Mouse (Mus musculus) heart, adult 2 months (tissue): ENCODE measurements around the gene Chrna9. TPM values are rescaled to one million over a fixed set of nuclear protein-coding genes. Genes with fewer than 3 reads are reported as not detected.

Source experiments
- DNase-seq, 2 experiments: peaks; one replicate each; pipeline ENCODE4 v3.0.0; 2021
- H3K27ac ChIP-seq: fragments of 200-600 bp; 2 replicates; pipeline ENCODE4 v1.8.1; 2022
- H3K27me3 ChIP-seq: fragments of 200-500 bp; 2 replicates; pipeline ENCODE4 v1.6.1; 2012; ENCODE audit warnings: mild to moderate bottlenecking, low read length, inconsistent platforms, mixed read lengths; ENCODE audit not compliant: control insufficient read depth, insufficient read depth
- H3K36me3 ChIP-seq: fragments of 200-500 bp; 2 replicates; pipeline ENCODE4 v1.6.1; 2012; ENCODE audit warnings: low read length, inconsistent platforms; ENCODE audit not compliant: control insufficient read depth, insufficient read depth
- H3K4me1 ChIP-seq: fragments of 200-500 bp; 2 replicates; pipeline ENCODE4 v1.6.1; 2011; ENCODE audit warnings: low read length; ENCODE audit not compliant: control insufficient read depth, insufficient read depth
- H3K4me3 ChIP-seq: fragments of 200-600 bp; 2 replicates; pipeline ENCODE4 v1.8.1; 2022
- H3K79me2 ChIP-seq: fragments of 200-500 bp; replicated peaks from 2 replicates; pipeline ENCODE4 v1.6.1; 2012; ENCODE audit warnings: mild to moderate bottlenecking, inconsistent platforms, low read length, moderate library complexity, mixed read lengths; ENCODE audit not compliant: control insufficient read depth, insufficient read depth
- H3K9ac ChIP-seq: fragments of 200-500 bp; 2 replicates; pipeline ENCODE4 v1.6.1; 2012; ENCODE audit warnings: low read depth, mild to moderate bottlenecking, control low read depth, inconsistent platforms, low read length, mixed read lengths
- CTCF ChIP-seq: fragments of 200-600 bp; IDR thresholded peaks from 2 replicates; pipeline ENCODE4 v1.8.1; 2022; ENCODE audit warnings: antibody characterized with exemption, mild to moderate bottlenecking, moderate library complexity
- EP300 ChIP-seq: fragments of 200-500 bp; IDR thresholded peaks from 2 replicates; pipeline ENCODE4 v1.6.1; 2011; ENCODE audit warnings: low read depth, low read length, control low read depth; ENCODE audit not compliant: insufficient read depth
- POLR2A ChIP-seq: fragments of 200-500 bp; IDR thresholded peaks from 2 replicates; pipeline ENCODE4 v1.6.1; 2011; ENCODE audit warnings: mild to moderate bottlenecking, low read depth, low read length, control low read depth; ENCODE audit not compliant: insufficient read depth
- WGBS: fragments of 180-500 bp; shearing (Covaris S2); methylation state at CpG from one replicate; pipeline ENCODE4 v1.1.7; 2018; 5-methylcytosine and 5-hydroxymethylcytosine counted together
- intact Hi-C: fragments of 180-260 bp; cut with DNase I; formaldehyde crosslinking; loops from one replicate; pipeline ENCODE4 v1.15.1; 2025
- polyA plus RNA-seq: library from polyadenylated mRNA; depleted of rRNA; stranded (reverse); fragments of >200 nt; gene quantifications from 2 replicates; pipeline ENCODE4 v1.2.3, GENCODE M21; 2012
- total RNA-seq, 2 experiments: library from RNA; stranded (reverse); gene quantifications; 2 replicates each; pipeline ENCODE4 v1.2.3; 2021

Gene Chrna9
- total and polyA plus RNA-seq, 3 experiments, result 0.18 to 0.52 TPM; not detected in 1

DNA sequence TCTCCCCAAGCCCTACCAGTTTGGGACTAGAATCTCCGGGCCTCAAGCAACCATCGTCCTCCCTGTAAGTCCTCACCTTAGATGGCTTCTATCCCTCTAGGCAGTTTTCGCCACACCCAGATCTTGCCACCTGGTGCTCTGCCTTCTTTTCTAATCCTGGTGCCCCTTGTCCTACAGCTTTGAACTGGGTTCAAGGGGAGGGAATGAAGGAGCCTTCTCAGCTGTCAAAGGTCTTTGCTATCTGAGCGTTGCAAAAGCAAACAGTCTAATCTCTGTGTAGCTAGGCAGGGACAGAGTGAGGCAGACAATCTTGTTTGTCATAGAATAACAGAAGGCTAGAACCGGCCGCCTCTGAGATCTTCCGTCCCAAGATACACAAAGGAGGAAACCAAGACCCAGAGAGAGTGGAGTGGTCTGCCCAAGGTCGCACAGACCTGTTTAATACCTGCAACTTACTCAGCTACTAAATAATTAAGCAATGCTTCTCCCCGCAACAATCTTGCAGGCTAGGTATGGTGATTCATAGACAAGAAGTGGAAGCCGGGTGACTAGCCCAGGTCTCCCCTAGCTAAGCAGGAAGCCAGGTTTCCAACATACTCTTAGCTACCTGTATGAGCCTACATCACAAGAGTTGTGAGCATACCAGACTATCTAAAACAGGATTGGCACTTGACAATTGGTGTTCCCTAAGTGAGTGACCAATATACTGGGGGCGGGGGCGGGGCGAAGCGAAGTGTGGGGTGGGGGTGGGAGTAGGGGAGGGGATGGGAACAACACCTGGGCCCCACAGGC, 69.6 kb downstream of the Chrna9 start, which contains the start of gene 9130230L23Rik:
Gene 9130230L23Rik, minus strand, starts transcription at position 152 of the 792 bp plus-strand sequence.
- Histone ChIP-seq H3K9ac (no peak within 1 kb of the TSS), H3K79me2 (no peaks in the 10 kb centered on the region), H3K27ac (no peak within 1 kb of the TSS), H3K4me1 (no peaks in the 10 kb centered on the region), H3K36me3 (no peaks in the 10 kb centered on the region), H3K27me3 (no peaks in the 10 kb centered on the region), H3K4me3 (no peak within 1 kb of the TSS)
- 47% methylated on average over 14 of the region's 14 CpGs for WGBS
- intact Hi-C loops, result no loop called here
- no peak for DNase-seq
- TF ChIP-seq EP300 (no peak), CTCF (no peak), POLR2A (no peak)

DNA sequence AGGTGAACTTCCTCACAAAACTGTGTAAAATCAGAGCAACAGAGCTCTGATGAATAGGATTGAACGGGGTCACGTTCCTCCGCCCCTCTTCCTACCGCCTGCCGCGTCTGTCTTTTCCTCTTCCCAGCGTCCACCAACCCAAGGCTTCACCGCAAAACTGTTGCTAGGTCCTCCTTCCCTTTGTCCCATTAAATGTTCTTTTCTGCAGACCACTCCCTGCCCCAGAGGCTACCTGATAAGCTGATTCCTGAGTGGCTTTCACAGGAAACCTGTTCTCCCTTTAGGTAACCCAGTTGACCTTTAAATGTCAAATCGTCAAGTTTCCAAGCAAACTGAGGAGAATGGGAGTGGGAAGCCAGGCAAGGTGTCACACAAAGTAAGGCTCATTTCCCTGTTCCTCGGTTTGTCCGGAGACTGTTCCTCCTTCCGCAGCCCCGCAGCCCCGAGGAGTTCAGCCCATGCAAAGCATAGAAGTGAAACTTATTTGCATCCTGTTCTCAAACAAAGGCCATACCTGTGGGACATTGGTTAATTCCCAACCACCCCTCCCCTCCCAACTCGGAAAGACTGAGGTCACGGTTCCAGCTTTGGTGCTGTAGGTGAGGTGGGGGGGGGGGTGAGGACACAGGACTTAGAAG, 70.4 kb downstream of the Chrna9 start:
- Histone ChIP-seq H3K4me3 (no peak overlapping the region), H3K79me2 (no peaks in the 10 kb centered on the region), H3K36me3 (no peaks in the 10 kb centered on the region), H3K9ac (no peak overlapping the region), H3K27ac (no peak overlapping the region), H3K27me3 (no peaks in the 10 kb centered on the region), H3K4me1 (no peaks in the 10 kb centered on the region)
- intact Hi-C loops, result no loop called here
- TF ChIP-seq EP300, result no peak
- no peak for TF ChIP-seq CTCF
- no peak for TF ChIP-seq POLR2A
- WGBS, result 35% methylated on average over 16 of the region's 16 CpGs
- no peak for DNase-seq

DNA sequence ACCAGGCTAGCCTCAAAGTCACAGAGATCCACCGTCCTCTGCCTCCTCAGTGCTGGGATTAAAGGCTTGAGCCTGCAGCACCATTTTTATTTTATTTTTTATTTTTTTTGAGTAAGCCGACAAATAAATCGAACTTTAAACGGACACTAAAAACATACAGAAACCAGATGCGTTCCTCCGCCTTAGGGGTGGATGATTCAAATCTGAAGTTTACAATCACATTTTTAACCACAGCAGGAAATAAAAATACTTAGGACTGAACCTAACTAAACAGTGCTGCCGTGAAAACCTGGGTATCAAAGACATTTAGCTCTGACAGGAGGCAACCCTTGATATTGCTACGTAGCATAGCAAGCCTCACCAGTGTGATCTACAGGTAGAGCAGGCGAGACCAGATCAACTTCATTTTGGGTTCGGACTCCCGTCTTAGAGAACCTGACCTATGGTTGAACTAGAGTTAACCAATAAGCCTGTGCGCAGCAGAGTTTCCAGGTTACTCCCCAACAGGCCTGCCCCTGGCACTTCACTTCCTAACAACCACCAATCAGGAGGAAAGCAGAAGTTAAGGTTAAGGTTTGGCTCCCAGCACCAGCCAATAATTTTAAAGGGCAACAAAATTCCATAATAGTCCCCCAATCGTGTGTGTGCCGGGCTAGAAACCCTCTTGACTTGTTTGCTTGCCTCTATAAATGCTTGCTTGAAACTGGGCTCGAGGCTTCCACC, 73.7 kb downstream of the Chrna9 start:
- H3K9ac ChIP-seq, result no peak overlapping the region
- no peak for DNase-seq
- H3K36me3 ChIP-seq, result no peaks in the 10 kb centered on the region
- no peak for TF ChIP-seq EP300
- no peak for TF ChIP-seq POLR2A
- TF ChIP-seq CTCF, result no peak
- WGBS, result 88% methylated on average over 15 of the region's 15 CpGs
- H3K79me2 ChIP-seq, result no peaks in the 10 kb centered on the region
- H3K27ac ChIP-seq, result no peak overlapping the region
- H3K4me3 ChIP-seq, result no peak overlapping the region
- H3K27me3 ChIP-seq, result no peaks in the 10 kb centered on the region
- intact Hi-C loops, result no loop called here
- H3K4me1 ChIP-seq, result no peaks in the 10 kb centered on the region

DNA sequence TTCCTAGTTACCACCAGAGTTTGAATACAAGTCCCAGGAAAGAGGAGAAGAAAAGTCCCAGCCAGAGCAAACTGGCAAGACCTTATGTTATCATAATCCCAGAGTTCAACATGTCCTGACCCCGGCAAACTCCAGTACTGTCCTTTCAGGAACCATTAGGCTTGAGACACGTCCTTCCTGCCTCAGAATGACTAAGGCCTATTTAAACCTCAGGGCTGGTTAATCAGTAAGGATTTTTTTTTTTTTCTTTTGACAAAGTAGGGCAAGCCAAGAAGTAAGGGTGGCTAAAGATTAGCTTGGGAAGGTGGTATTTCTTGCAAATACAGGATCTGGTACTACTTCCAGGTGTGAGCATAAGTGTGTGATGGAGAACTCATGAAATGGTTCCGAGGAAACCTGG, 79.3 kb downstream of the Chrna9 start:
- Histone ChIP-seq H3K27ac (no peak overlapping the region), H3K36me3 (no peaks in the 10 kb centered on the region), H3K4me3 (no peak overlapping the region), H3K79me2 (no peaks in the 10 kb centered on the region), H3K9ac (no peak overlapping the region), H3K4me1 (no peaks in the 10 kb centered on the region), H3K27me3 (no peaks in the 10 kb centered on the region)
- WGBS, result 57% methylated on average over 3 of the region's 3 CpGs
- no peak for DNase-seq
- intact Hi-C loops, result no loop called here
- TF ChIP-seq CTCF (no peak), POLR2A (no peak), EP300 (no peak)

DNA sequence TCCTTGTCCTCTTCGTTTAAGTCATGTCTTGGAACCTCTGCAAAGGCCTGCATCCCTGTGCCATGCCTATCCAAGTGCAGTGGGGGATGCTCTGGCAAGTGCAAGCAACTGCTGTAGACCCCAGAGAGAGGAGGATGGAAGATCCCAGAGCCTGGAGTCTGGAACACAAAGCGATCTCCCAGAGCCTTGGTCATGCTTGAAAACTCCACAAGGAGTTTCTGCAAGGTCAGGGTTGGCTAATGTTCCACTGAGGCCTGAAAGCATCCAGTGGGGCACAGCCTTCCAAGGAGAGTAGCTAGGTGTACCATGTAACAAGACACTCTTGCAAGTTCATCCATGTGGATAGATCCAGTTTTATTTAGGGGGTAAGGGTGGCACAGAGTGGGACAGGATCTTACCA, 79.7 kb downstream of the Chrna9 start:
- Histone ChIP-seq H3K27me3 (no peaks in the 10 kb centered on the region), H3K27ac (no peak overlapping the region), H3K36me3 (no peaks in the 10 kb centered on the region), H3K9ac (no peak overlapping the region), H3K79me2 (no peaks in the 10 kb centered on the region), H3K4me1 (no peaks in the 10 kb centered on the region), H3K4me3 (no peak overlapping the region)
- DNase-seq, result no peak
- 94% methylated on average over 2 of the region's 2 CpGs for WGBS
- TF ChIP-seq CTCF (no peak), POLR2A (no peak), EP300 (no peak)
- intact Hi-C loops, result no loop called here

DNA sequence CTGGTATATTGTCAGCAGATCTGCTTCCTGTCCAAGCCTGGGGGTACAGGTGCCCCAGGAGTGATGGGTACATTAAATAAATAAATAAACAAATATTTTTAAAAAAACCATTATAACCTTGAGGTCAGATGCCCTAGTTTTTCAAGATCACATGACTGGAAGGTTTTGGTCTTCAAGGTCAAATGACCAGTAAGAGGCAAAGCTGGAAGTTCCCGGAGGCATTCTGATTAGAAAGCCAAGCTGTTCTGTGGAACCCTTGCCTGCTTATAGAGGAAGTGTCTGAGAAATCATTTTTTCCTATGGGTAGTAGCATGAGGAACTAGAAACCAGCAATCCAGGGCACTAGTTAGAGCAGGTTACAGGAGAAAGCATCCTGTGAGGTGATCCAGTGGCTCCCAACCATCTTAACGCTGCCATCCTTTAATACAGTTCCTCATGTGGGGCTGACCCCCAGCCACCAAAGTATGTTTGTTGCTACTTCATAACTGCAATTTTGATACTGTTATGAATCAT, 80.8 kb downstream of the Chrna9 start:
- WGBS, result 78% methylated on average over 2 of the region's 2 CpGs
- intact Hi-C loops, result no loop called here
- Histone ChIP-seq H3K27me3 (no peaks in the 10 kb centered on the region), H3K27ac (no peak overlapping the region), H3K36me3 (no peaks in the 10 kb centered on the region), H3K79me2 (no peaks in the 10 kb centered on the region), H3K4me1 (no peaks in the 10 kb centered on the region), H3K9ac (no peak overlapping the region), H3K4me3 (no peak overlapping the region)
- DNase-seq, result no peak
- TF ChIP-seq CTCF (no peak), POLR2A (no peak), EP300 (no peak)
